Mouse (Mus musculus): ENCODE results near the gene Rbpjl. TPM values are rescaled to one million over a fixed set of nuclear protein-coding genes. Genes with fewer than 3 reads are reported as not detected.

The Rbpjl gene
- polyA plus RNA-seq, 1 experiment from 2014 or later: 0.16 TPM

DNA sequence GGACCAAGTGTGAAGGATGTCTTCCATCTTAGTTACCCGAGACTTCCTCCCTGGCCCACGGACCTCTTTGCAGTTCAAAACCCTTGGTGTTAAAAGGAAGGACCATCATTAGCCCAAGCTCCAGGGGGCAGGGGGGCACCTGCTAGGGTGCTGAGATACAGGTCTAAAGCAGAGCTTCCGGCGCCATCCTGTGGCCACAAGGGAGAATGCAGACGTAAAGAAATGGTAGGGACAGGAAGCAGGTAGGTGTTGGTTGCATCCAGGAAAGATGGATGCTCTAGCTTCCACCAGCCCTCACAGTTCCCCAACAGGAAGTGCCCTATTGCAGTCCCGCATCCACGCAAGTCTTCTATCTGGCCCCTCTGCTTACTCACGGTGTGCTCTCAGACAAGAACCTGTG, 16.0 kb upstream of the Rbpjl start:
- 19% methylated on average over 8 of the region's 8 CpGs for whole genome bisulfite sequencing
- H3K4me2 ChIP-seq (replicated peaks; ENCODE audit: low read depth): no peak overlapping the region
- peak; percentile 77 for TF ChIP-seq CTCF (IDR thresholded peaks at IDR 0.05; ENCODE audit: low read depth)

DNA sequence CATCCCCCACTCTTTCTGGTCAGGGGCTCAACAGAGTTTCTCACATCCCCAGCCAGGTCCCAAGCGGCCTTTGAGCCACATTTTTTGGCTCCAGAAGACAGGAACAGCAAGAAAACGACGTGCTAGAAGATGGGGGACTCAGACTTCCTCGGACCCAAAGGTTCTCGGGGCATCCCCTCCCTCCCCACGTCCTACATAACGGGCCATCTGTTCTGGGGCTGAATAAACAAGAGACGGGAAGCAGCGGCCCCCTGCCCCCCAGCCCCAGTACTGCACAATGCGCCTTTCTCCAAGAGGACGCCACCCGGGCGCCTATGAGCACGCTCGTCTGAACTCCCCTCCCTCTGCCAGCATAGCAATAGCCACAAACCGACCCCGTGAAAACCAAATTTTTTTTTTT, 13.9 kb upstream of the Rbpjl start, which contains the start of gene Slpi:
Gene Slpi, minus strand, starts transcription at position 76 of the 400 bp plus-strand sequence.
- no peaks in the 10 kb centered on the region for H3K9me3 ChIP-seq (ENCODE audit: control insufficient read depth)
- WGBS: 3% methylated on average over 17 of the region's 17 CpGs
- TF ChIP-seq CTCF (IDR thresholded peaks at IDR 0.05; ENCODE audit: low read depth): no peak

More for the DNA sequence above, 16.0 kb upstream of the Rbpjl start:
- Histone ChIP-seq H3K27ac (ENCODE audit: low read depth, low read length) (no peak overlapping the region), H3K4me1 (replicated peaks; ENCODE audit: control insufficient read depth, insufficient read depth, low read length) (no peaks in the 10 kb centered on the region), H3K9ac (ENCODE audit: low read depth, low read length) (no peak overlapping the region), H3K36me3 (ENCODE audit: control insufficient read depth, insufficient read depth) (no peaks in the 10 kb centered on the region), H3K9me3 (ENCODE audit: control insufficient read depth) (no peaks in the 10 kb centered on the region), H3K27me3 (replicated peaks; ENCODE audit: control insufficient read depth, insufficient read depth, low read length) (peaks cover 16% of the 10 kb centered on the region), H3K4me3 (ENCODE audit: low read depth, low read length) (no peak overlapping the region)
- ATAC-seq: no peak

DNA sequence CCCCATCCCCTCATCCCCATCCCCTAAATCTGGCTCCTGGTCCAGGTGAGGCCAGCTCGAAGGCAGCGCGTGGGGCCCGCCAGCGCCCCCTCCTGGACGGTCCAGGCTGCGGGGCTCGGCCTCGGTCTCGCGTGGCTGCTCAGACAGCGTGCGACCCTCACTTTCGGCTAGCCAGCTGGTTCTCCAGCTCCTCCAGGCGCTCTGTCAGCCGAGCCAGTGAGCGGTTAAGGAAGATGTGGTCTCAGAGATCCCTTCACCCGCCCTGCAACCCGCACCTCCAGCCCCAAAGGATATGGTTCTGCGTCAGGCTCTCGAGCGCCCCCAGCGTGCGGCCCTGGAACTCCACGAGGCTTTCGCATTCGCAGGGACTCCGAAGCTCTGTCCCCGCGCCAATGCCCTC, 13.4 kb upstream of the Rbpjl start:
- peak overlapping the region; percentile 68 for H3K4me2 ChIP-seq (replicated peaks; ENCODE audit: low read depth)
- peak; percentile 90 for TF ChIP-seq CTCF (IDR thresholded peaks at IDR 0.05; ENCODE audit: low read depth)
- under 1% methylated on average over 30 of the region's 30 CpGs for WGBS
- H3K4me3 ChIP-seq (ENCODE audit: low read depth, low read length): peak overlapping the region; percentile 38
- peak; percentile 58; the same call in 1 of the 2 replicates for ATAC-seq
- H3K9ac ChIP-seq (ENCODE audit: low read depth, low read length): no peak overlapping the region
- no peaks in the 10 kb centered on the region for H3K4me1 ChIP-seq (replicated peaks; ENCODE audit: control insufficient read depth, insufficient read depth, low read length)
- no peak overlapping the region for H3K27ac ChIP-seq (ENCODE audit: low read depth, low read length)
- no peaks in the 10 kb centered on the region for H3K36me3 ChIP-seq (ENCODE audit: control insufficient read depth, insufficient read depth)
- H3K27me3 ChIP-seq (replicated peaks; ENCODE audit: control insufficient read depth, insufficient read depth, low read length): peaks cover 16% of the 10 kb centered on the region
- H3K9me3 ChIP-seq (ENCODE audit: control insufficient read depth): no peaks in the 10 kb centered on the region

More for the DNA sequence above, 13.9 kb upstream of the Rbpjl start, which contains the start of gene Slpi:
- Histone ChIP-seq H3K9ac (ENCODE audit: low read depth, low read length) (no peak within 1 kb of the TSS), H3K27me3 (replicated peaks; ENCODE audit: control insufficient read depth, insufficient read depth, low read length) (peaks cover 16% of the 10 kb centered on the region), H3K36me3 (ENCODE audit: control insufficient read depth, insufficient read depth) (no peaks in the 10 kb centered on the region), H3K4me1 (replicated peaks; ENCODE audit: control insufficient read depth, insufficient read depth, low read length) (no peaks in the 10 kb centered on the region), H3K4me2 (replicated peaks; ENCODE audit: low read depth) (peak within 1 kb of the TSS; percentile 68), H3K27ac (ENCODE audit: low read depth, low read length) (no peak within 1 kb of the TSS), H3K4me3 (ENCODE audit: low read depth, low read length) (peak within 1 kb of the TSS; percentile 38)
- ATAC-seq: no peak

DNA sequence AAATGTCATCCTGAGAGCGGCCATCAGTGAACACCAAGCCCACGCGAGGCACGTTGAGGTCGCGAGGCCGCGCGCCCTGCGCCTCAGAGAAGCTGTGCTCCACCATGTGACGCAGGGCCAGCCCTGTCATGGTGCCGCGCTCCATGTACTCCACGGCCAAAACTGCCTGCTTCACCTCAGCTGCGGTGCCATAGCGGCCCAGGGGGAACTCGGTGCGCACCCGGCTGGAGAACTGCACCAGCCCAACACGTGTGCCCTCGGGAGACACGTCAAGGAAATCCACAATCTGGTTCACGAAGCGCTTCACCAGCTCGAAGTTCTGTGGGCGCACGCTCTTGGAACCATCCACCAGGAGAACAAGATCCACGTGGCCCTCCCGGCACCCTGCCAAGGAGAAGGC, 9.8 kb upstream of the Rbpjl start:
- Histone ChIP-seq H3K4me1 (replicated peaks; ENCODE audit: control insufficient read depth, insufficient read depth, low read length) (no peaks in the 10 kb centered on the region), H3K4me2 (replicated peaks; ENCODE audit: low read depth) (no peak overlapping the region), H3K9ac (ENCODE audit: low read depth, low read length) (no peak overlapping the region), H3K36me3 (ENCODE audit: control insufficient read depth, insufficient read depth) (no peaks in the 10 kb centered on the region), H3K9me3 (ENCODE audit: control insufficient read depth) (no peaks in the 10 kb centered on the region), H3K4me3 (ENCODE audit: low read depth, low read length) (no peak overlapping the region), H3K27ac (ENCODE audit: low read depth, low read length) (no peak overlapping the region), H3K27me3 (replicated peaks; ENCODE audit: control insufficient read depth, insufficient read depth, low read length) (peaks cover 10% of the 10 kb centered on the region)
- ATAC-seq: no peak
- no peak for TF ChIP-seq CTCF (IDR thresholded peaks at IDR 0.05; ENCODE audit: low read depth)
- WGBS: 79% methylated on average over 29 of the region's 29 CpGs

DNA sequence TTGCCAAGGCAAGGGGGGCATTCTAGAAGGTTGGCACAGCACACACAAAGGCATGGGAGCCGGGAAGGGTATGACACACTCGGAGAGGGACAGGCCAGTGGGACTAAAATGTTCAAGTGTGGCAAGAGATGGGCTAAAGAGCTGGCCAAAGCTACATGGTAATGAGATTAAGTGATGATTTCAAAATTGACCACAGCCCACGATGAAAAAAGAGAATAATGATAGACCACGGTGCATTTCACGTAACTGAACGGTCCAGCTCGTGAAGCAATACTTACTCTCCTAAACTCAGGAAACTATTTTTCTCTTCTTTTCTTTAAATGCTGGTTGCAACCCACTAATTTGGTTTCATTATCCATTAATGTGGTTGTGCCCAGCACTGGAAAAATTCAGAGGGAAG, 6.9 kb upstream of the Rbpjl start:
- 93% methylated on average over 7 of the region's 7 CpGs for WGBS
- Histone ChIP-seq H3K36me3 (ENCODE audit: control insufficient read depth, insufficient read depth) (no peaks in the 10 kb centered on the region), H3K4me3 (ENCODE audit: low read depth, low read length) (no peak overlapping the region), H3K4me1 (replicated peaks; ENCODE audit: control insufficient read depth, insufficient read depth, low read length) (no peaks in the 10 kb centered on the region), H3K27ac (ENCODE audit: low read depth, low read length) (no peak overlapping the region), H3K9ac (ENCODE audit: low read depth, low read length) (no peak overlapping the region), H3K9me3 (ENCODE audit: control insufficient read depth) (no peaks in the 10 kb centered on the region), H3K27me3 (replicated peaks; ENCODE audit: control insufficient read depth, insufficient read depth, low read length) (peaks cover 19% of the 10 kb centered on the region), H3K4me2 (replicated peaks; ENCODE audit: low read depth) (no peak overlapping the region)
- TF ChIP-seq CTCF (IDR thresholded peaks at IDR 0.05; ENCODE audit: low read depth): no peak
- no peak for ATAC-seq

DNA sequence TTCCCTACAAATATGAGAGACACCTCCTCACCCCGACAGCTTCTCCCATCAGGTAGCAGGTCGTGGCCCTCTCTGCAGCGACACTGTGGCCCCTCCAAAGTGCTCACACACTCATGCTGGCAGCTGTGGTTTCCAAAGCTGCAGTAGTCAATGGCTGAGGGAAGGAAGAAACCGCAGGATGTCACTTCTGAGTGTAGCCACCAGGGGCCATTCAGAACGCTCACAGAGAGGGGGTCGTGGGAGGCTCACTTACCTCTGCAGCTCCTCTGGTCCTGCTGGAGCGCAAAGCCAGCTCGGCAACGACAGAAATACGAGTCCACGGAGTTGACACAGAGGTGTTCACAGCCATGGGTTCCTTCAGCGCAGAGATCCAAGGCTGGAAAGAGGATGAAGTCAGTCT, 6.0 kb upstream of the Rbpjl start:
- H3K4me1 ChIP-seq (replicated peaks; ENCODE audit: control insufficient read depth, insufficient read depth, low read length): no peaks in the 10 kb centered on the region
- H3K27ac ChIP-seq (ENCODE audit: low read depth, low read length): no peak overlapping the region
- ATAC-seq: no peak
- H3K9me3 ChIP-seq (ENCODE audit: control insufficient read depth): no peaks in the 10 kb centered on the region
- no peak overlapping the region for H3K9ac ChIP-seq (ENCODE audit: low read depth, low read length)
- H3K4me3 ChIP-seq (ENCODE audit: low read depth, low read length): no peak overlapping the region
- no peak overlapping the region for H3K4me2 ChIP-seq (replicated peaks; ENCODE audit: low read depth)
- peaks cover 27% of the 10 kb centered on the region for H3K27me3 ChIP-seq (replicated peaks; ENCODE audit: control insufficient read depth, insufficient read depth, low read length)
- no peaks in the 10 kb centered on the region for H3K36me3 ChIP-seq (ENCODE audit: control insufficient read depth, insufficient read depth)
- 72% methylated on average over 12 of the region's 12 CpGs for WGBS
- no peak for TF ChIP-seq CTCF (IDR thresholded peaks at IDR 0.05; ENCODE audit: low read depth)

Measured in intestine, postnatal 0 days (tissue).